29 mouse cellular contexts compared by ENCODE assay signal in the genomic region with DNA sequence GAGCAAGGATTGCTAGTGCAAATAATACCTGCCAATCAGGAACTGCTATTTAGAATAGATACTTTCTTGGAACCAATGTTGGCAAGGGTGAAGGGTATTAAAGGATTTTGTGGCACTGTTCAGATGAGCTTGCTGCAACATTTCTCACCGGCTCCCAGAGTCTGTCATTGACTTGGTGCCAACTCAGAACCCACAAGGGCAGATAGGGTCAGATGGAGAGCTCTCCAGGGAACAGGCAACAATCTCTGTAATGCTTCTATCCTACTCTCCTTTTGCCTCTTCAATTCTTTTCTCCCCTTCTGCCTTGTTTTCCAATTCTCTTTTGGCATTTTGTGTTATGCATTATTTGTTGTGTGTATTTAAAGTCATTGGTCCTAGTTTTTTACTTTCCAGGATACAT.
"Had no signal": no experiment of that assay in that cellular context is flagged by ENCODE, and none has a peak within 500 bp of the region (broad histone marks: within the 10 kb centered on the region; RNA-seq: fewer than 3 reads in every experiment).

No protein-coding gene starts in this region.

- H3K4me2 ChIP-seq: embryonic facial prominence, embryonic 12.5 days; embryonic facial prominence, embryonic 13.5 days; embryonic facial prominence, embryonic 15.5 days; forebrain, embryonic 12.5 days; forebrain, embryonic 13.5 days; forebrain, embryonic 15.5 days had no signal

- ATAC-seq: forebrain, embryonic 13.5 days; forebrain, embryonic 14.5 days; forebrain, embryonic 15.5 days; forebrain, embryonic 16.5 days; forebrain, postnatal 0 days had no signal

- H3K27ac ChIP-seq: embryonic facial prominence, embryonic 10.5 days; embryonic facial prominence, embryonic 12.5 days; embryonic facial prominence, embryonic 13.5 days; embryonic facial prominence, embryonic 15.5 days; forebrain, embryonic 10.5 days; forebrain, embryonic 12.5 days; forebrain, embryonic 13.5 days; forebrain, embryonic 15.5 days; gastrocnemius, adult 2 months; heart, adult 2 months had no signal

- H3K9me3 ChIP-seq: embryonic facial prominence, embryonic 13.5 days had no signal

- DNase-seq: cerebellum, adult 2 months; cerebellum, adult 8-10 months; cerebellum, adult 9-10 months; cerebellum, adult 9-11 months; cerebellum, postnatal 10 days; cerebellum, postnatal 14 days; cerebellum, postnatal 25 days; cerebellum, postnatal 36 days; embryo, embryonic 11 days; forebrain, postnatal 0 days; gastrocnemius, adult 2 months; gastrocnemius, postnatal 10 days; gastrocnemius, postnatal 14 days; gastrocnemius, postnatal 25 days; gastrocnemius, postnatal 36 days; heart, adult 11 months; heart, adult 18-20 months; heart, adult 2 months had no signal

- H3K27me3 ChIP-seq: embryonic facial prominence, embryonic 12.5 days; embryonic facial prominence, embryonic 13.5 days; embryonic facial prominence, embryonic 15.5 days; forebrain, embryonic 12.5 days; forebrain, embryonic 13.5 days; forebrain, embryonic 15.5 days had no signal

- H3K4me3 ChIP-seq: embryonic facial prominence, embryonic 10.5 days; embryonic facial prominence, embryonic 12.5 days; embryonic facial prominence, embryonic 13.5 days; embryonic facial prominence, embryonic 15.5 days; erythroblast, embryonic 14.5 days; forebrain, embryonic 10.5 days; forebrain, embryonic 12.5 days; forebrain, embryonic 13.5 days; forebrain, embryonic 15.5 days; gastrocnemius, adult 2 months; heart, adult 2 months had no signal

- H3K9ac ChIP-seq: embryonic facial prominence, embryonic 12.5 days; embryonic facial prominence, embryonic 13.5 days; embryonic facial prominence, embryonic 15.5 days; forebrain, embryonic 12.5 days; forebrain, embryonic 13.5 days; forebrain, embryonic 15.5 days; forebrain, postnatal 0 days had no signal

- H3K4me1 ChIP-seq: embryonic facial prominence, embryonic 10.5 days; embryonic facial prominence, embryonic 12.5 days; embryonic facial prominence, embryonic 13.5 days; embryonic facial prominence, embryonic 15.5 days; forebrain, embryonic 10.5 days; forebrain, embryonic 12.5 days; forebrain, embryonic 13.5 days; forebrain, embryonic 15.5 days had no signal

- H3K36me3 ChIP-seq: embryonic facial prominence, embryonic 10.5 days; embryonic facial prominence, embryonic 12.5 days; embryonic facial prominence, embryonic 13.5 days; embryonic facial prominence, embryonic 15.5 days; forebrain, embryonic 10.5 days; forebrain, embryonic 12.5 days; forebrain, embryonic 15.5 days had no signal
